Mouse (Mus musculus) stomach, embryonic 15.5 days (tissue): Measurements from ENCODE around the gene Spag5. TPM values are rescaled to one million over a fixed set of nuclear protein-coding genes. Genes with fewer than 3 reads are reported as not detected.
A peak's percentile ranks its signal among the peaks of the same experiment; 100 is the strongest.

Experiments used
- ATAC-seq: fragments of 200-750 bp; cut with Nextera tagmentation; 2 replicates; pipeline ENCODE4 v1.8.0; 2017; ENCODE audit warnings: low read depth, moderate number of reproducible peaks, moderate TSS enrichment; ENCODE audit not compliant: insufficient read depth, low FRiP score
- H3K27ac ChIP-seq: fragments of 300-500 bp; sonication (generic); 2 replicates; pipeline ENCODE4 v1.5.1; 2015; ENCODE audit warnings: mild to moderate bottlenecking, inconsistent platforms
- H3K27me3 ChIP-seq: fragments of 300-500 bp; sonication (generic); replicated peaks from 2 replicates; pipeline ENCODE4 v1.6.1; 2015; ENCODE audit warnings: inconsistent platforms
- H3K36me3 ChIP-seq: fragments of 300-500 bp; sonication (generic); 2 replicates; pipeline ENCODE4 v1.6.1; 2015; ENCODE audit warnings: inconsistent platforms
- H3K4me1 ChIP-seq: fragments of 300-500 bp; sonication (generic); 2 replicates; pipeline ENCODE4 v1.6.1; 2015; ENCODE audit warnings: inconsistent platforms
- H3K4me2 ChIP-seq: fragments of 300-500 bp; sonication (generic); 2 replicates; pipeline ENCODE4 v1.6.1; 2015; ENCODE audit warnings: mild to moderate bottlenecking, inconsistent platforms
- H3K4me3 ChIP-seq: fragments of 300-500 bp; sonication (generic); replicated peaks from 2 replicates; pipeline ENCODE4 v1.5.1; 2015; ENCODE audit warnings: inconsistent platforms
- H3K9ac ChIP-seq: fragments of 300-500 bp; sonication (generic); 2 replicates; pipeline ENCODE4 v1.6.1; 2015; ENCODE audit warnings: inconsistent platforms
- H3K9me3 ChIP-seq: fragments of 300-500 bp; sonication (generic); 2 replicates; pipeline ENCODE4 v1.6.1; 2016; ENCODE audit warnings: inconsistent platforms
- WGBS: fragments of 180-500 bp; shearing (Covaris S2); methylation state at CpG from one replicate; pipeline ENCODE4 v1.1.7; 2015; 5-methylcytosine and 5-hydroxymethylcytosine counted together
- polyA plus RNA-seq: library from polyadenylated mRNA; unstranded; fragments of >200 nt; fragmentation: Nextera tagmentation; extraction: Ambion mirVana; gene quantifications from 2 replicates; pipeline ENCODE4 v1.2.1, GENCODE M21; 2015

Gene Spag5
- polyA plus RNA-seq, 1 experiment from 2014 or later = 34.6 TPM

DNA sequence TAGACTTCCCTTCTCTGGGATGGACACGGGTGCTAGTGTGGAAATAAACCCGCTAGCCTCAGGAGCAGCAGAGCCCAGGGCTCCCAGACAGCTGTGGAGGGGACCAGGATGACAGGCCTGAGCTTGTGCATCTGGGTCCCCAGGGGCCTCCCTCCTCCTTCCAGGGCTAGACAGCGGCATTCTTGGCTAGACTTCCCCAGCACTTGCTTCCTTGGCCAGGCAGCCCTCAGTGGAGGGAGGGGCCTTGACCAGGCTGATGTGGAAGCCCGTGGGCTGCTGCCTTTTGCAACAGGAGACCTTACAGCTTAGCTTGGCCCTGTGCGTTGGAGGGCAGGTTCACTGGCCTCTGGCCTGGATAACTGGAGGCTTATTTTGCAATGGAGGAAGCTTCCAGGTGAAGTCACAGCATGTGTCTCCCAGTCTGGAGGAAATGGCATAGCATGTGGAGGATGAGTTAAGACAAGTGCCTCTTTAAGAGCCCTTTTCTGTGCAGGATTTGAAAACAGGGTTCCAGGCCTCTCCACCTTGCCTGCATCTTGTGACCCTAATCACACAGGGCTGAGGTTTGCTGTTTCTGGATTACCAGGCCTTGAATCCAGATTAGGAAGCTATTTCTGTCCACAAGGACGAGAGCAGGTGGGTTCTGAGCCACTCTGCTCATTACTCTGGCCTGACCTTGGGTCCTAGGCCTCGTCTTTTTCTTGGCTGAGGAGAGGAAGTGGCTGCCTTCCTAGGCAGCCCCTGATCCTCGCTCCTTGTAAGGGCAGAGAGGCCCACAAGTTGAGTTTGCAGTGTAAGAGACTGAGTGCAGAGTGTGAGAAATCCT lies 43.8 kb downstream of the Spag5 start:
- Histone ChIP-seq H3K4me3 (peak overlapping the region; percentile 82), H3K27me3 (no peaks in the 10 kb centered on the region), H3K4me1 (peaks cover 47% of the 10 kb centered on the region), H3K9me3 (no peaks in the 10 kb centered on the region), H3K36me3 (no peaks in the 10 kb centered on the region), H3K9ac (no peak overlapping the region), H3K27ac (peak overlapping the region; percentile 54), H3K4me2 (peak overlapping the region; percentile 89)
- no peak for ATAC-seq
- 35% methylated on average over 8 of the region's 8 CpGs for WGBS

DNA sequence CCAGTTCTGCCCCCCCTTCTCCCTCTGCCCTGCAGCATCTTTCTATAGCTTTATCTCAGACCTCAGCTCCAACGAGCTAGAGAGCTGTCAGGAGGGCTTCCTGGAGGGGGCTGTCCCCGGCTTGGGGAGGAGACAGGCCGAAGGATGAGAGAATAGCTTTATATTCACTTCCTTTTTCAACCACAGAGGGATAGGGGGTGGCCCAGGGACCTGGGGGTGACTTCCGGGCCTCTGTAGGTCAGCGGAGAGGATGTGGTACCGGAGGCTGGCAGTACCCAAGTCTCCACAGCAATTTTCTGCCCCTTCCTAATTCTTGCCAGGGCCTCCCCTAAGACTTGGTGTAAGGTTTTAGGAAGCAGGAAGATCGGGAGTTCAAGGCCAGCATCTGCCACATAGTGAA lies 44.5 kb downstream of the Spag5 start:
- Histone ChIP-seq H3K36me3 (no peaks in the 10 kb centered on the region), H3K4me1 (peaks cover 47% of the 10 kb centered on the region), H3K9ac (no peak overlapping the region), H3K4me3 (no peak overlapping the region), H3K9me3 (no peaks in the 10 kb centered on the region), H3K27me3 (no peaks in the 10 kb centered on the region), H3K27ac (peak overlapping the region; percentile 54; the same call in 1 of the 2 replicates), H3K4me2 (0 out of 2 replicates have a peak overlapping the region, but pooled peaks have one; percentile 89)
- no peak for ATAC-seq
- WGBS = 74% methylated on average over 7 of the region's 7 CpGs

DNA sequence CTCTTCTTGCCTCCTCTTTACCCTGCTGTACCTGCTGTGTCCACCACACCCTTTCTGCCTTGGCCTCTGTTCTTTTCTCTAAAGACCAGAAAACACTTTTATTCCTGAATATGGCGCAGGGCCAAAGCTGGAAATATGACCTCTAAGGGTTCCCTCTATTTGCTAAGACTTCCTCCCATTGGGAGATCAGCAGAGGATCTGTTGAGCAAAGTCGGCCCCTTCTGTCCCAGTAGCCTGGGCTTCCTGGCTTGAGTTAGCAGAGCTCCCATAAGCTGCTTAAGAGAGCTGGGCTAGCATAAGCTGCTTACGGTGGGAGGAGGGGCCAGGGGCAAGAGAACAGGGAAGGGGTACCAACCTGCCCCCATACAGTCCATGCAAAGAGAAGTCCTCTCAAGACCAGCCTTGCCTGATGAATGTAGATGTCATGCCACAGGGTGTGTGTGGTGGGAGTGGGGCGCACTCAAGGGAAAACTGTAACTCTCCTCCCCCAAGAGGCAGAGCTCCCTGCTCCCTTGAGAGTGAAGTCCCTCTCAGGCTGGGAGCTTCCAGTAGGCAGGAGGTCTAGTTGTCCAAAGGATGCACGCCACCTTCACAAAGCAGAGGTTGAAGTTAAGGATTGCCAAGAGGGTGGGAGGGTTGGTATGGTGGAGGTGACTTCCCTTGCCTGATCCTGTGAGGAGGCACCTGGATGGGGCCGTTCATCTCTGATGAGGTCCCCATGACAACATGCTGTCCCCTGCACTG lies 45.2 kb downstream of the Spag5 start:
- Histone ChIP-seq H3K4me3 (no peak overlapping the region), H3K27me3 (no peaks in the 10 kb centered on the region), H3K4me1 (peaks cover 47% of the 10 kb centered on the region), H3K4me2 (peak overlapping the region; percentile 14; the same call in 1 of the 2 replicates), H3K9ac (no peak overlapping the region), H3K36me3 (no peaks in the 10 kb centered on the region), H3K27ac (no peak overlapping the region), H3K9me3 (no peaks in the 10 kb centered on the region)
- ATAC-seq = no peak
- 72% methylated on average over 6 of the region's 6 CpGs for WGBS

DNA sequence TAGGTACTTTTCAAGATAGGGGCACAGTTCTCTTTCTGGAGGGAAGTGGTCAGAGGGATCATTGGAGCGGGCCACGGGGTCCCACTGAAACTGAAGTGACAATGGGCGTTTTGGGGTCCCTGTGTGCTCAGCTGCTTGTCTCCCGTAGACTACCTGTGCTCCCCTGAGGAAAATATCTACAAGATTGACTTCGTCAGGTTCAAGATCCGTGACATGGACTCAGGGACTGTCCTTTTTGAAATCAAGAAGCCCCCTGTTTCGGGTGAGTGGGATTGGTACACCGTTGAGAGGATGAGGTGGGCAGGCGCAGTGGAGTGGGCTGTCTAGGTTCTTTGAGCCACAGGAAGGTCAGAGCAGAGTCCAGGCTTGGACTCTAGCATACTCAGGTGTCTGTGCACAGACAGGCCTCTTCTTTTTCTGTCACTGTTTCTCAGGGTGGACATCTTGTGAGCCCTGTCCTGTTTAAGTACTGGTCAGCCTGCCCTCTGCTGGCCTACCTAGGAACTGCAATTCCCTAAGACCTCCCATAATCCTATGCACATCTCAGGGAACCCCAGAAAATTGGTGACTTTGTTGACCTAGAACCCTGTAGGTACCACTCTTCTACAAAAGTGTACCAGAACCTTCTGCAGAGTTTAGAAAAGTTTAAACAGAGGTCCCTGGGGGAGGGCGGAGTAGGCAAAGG lies 45.9 kb downstream of the Spag5 start:
- no peaks in the 10 kb centered on the region for H3K36me3 ChIP-seq
- H3K9ac ChIP-seq = no peak overlapping the region
- no peak overlapping the region for H3K4me2 ChIP-seq
- peaks cover 47% of the 10 kb centered on the region for H3K4me1 ChIP-seq
- no peaks in the 10 kb centered on the region for H3K9me3 ChIP-seq
- no peak overlapping the region for H3K27ac ChIP-seq
- H3K4me3 ChIP-seq = no peak overlapping the region
- WGBS = 89% methylated on average over 10 of the region's 10 CpGs
- ATAC-seq = no peak
- H3K27me3 ChIP-seq = no peaks in the 10 kb centered on the region

DNA sequence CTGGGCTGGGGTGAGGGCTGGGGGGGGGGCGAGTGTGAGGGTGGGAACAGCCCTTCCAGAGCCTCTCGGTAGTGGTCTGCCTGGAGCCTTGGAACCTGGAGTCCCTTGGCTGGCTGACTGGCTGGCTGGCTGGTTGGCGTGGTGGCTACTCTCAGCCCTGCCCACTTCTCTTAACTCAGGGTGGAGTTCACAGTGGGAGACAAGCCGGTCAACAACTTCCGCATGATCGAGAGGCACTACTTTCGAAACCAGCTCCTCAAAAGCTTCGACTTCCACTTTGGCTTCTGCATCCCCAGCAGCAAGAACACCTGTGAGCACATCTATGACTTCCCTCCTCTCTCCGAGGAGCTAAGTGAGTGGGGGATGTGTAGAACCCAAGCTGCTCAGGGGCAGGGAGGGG lies 46.6 kb downstream of the Spag5 start:
- H3K4me1 ChIP-seq = peaks cover 45% of the 10 kb centered on the region
- WGBS = 75% methylated on average over 9 of the region's 9 CpGs
- H3K36me3 ChIP-seq = no peaks in the 10 kb centered on the region
- H3K27ac ChIP-seq = no peak overlapping the region
- no peaks in the 10 kb centered on the region for H3K9me3 ChIP-seq
- H3K27me3 ChIP-seq = no peaks in the 10 kb centered on the region
- no peak overlapping the region for H3K9ac ChIP-seq
- ATAC-seq = no peak
- H3K4me2 ChIP-seq = no peak overlapping the region
- no peak overlapping the region for H3K4me3 ChIP-seq

DNA sequence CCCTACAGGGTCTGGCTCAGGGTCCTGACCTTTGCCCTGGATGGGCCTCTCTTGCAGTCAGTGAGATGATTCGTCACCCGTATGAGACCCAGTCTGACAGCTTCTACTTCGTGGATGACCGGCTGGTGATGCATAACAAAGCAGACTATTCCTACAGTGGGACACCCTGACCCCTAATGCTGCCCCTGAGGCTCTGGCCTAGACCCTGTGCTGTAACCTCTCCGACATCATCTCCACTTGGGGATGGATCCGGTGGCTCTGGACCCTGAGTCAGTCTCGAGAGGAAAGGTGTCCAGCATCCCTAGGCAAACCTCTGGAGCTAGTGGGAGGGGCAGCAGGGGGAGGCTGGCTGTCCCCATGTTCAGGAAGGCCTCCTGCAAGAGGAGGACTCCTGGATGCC lies 47.1 kb downstream of the Spag5 start:
- no peak for ATAC-seq
- Histone ChIP-seq H3K9ac (no peak overlapping the region), H3K4me2 (no peak overlapping the region), H3K4me1 (peaks cover 43% of the 10 kb centered on the region), H3K4me3 (no peak overlapping the region), H3K27me3 (no peaks in the 10 kb centered on the region), H3K27ac (no peak overlapping the region), H3K36me3 (no peaks in the 10 kb centered on the region), H3K9me3 (no peaks in the 10 kb centered on the region)
- WGBS = 41% methylated on average over 7 of the region's 7 CpGs

DNA sequence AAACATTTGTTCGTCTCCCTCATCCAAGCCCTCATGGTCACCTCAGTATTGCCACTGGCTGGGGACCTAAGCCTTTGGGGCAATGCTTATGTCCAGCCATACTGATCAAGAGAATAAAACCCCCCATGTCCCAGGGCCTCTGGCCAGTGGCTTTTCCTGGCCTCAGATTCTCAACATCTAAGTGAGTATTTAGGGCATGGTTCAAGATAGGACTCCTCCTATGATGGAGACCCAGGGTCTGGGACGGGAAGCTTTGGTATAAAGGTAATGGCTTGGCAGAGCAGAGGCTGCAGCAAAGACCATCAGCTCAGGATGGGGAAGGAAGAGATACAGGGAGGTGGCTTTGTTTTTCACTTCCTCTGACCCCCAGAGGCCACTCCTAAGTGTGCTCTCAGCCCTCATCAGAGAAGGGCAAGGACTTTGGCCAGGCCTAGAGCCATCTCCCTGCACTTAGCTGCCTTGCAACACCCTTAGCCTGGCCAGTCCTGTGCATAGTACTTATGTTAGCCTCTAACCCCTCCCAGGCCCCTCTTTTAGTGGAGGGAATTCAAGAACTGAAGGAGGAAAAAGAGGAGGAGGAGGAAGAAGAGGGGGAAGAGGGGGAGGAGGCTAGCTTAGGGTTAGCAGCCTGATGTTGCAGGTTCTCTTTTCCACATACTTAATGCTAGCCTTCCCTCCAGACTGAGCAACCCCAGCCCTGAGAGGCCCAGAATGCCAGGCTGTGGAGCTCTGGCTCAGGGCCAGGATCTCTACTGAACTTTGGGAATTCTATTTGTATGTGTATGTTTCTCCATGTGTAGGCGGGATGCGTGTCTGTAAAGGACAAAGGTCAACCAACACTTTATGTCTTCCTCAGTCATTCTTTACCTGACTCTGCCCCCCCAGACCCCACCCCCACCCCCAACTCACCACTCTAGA lies 48.4 kb downstream of the Spag5 start:
- H3K36me3 ChIP-seq = no peaks in the 10 kb centered on the region
- no peak for ATAC-seq
- 68% methylated on average over 4 of the region's 4 CpGs for WGBS
- H3K9ac ChIP-seq = no peak overlapping the region
- no peaks in the 10 kb centered on the region for H3K27me3 ChIP-seq
- H3K4me3 ChIP-seq = no peak overlapping the region
- H3K9me3 ChIP-seq = no peaks in the 10 kb centered on the region
- H3K27ac ChIP-seq = no peak overlapping the region
- H3K4me1 ChIP-seq = peaks cover 33% of the 10 kb centered on the region
- H3K4me2 ChIP-seq = 0 out of 2 replicates have a peak overlapping the region, but pooled peaks have one; percentile 13

DNA sequence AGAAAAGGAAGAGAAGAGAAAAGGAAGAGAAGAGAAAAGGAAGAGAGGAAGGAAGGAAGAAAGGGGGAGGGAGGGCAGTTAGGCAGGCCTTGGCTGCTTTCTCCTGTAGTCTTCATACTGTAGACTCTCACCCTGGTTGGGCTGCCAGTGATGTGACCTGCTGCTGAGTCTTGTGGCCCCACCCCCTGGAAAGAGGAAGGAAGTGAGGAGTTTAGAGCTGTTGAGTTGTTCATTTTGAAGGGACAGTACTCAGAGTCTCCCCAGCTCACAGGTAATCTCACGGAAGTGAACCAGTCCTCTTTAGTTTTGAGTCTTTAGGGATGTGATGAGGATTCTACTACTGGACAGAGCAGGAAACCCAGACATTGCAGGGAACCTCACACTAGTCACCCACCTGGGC lies 51.8 kb downstream of the Spag5 start:
- Histone ChIP-seq H3K36me3 (no peaks in the 10 kb centered on the region), H3K9ac (no peak overlapping the region), H3K4me2 (no peak overlapping the region), H3K27me3 (no peaks in the 10 kb centered on the region), H3K9me3 (no peaks in the 10 kb centered on the region), H3K4me1 (peaks cover 11% of the 10 kb centered on the region), H3K4me3 (no peak overlapping the region), H3K27ac (no peak overlapping the region)
- no peak for ATAC-seq
- 73% methylated on average over 1 of the region's 1 CpGs for WGBS

DNA sequence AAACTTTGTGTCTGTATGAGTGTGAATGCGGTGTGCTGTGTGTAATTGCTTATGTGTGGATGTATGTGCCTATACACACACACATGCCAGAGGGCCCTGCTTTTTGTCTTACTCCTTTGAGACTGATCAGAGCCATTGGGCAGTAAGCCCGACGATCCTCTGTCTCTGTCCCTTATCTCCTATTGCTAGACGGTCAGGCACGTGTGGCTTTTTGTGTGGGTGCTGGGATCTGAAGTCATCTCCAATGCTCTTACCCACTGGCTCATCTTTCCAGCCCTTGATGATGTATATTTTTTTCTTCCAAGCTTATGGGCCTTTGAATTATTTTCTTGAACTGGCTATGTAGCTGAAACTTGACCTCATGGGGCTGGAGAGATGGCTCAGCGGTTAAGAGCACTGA lies 53.6 kb downstream of the Spag5 start:
- no peak for ATAC-seq
- Histone ChIP-seq H3K4me2 (no peak overlapping the region), H3K9me3 (no peaks in the 10 kb centered on the region), H3K4me3 (no peak overlapping the region), H3K27ac (no peak overlapping the region), H3K27me3 (no peaks in the 10 kb centered on the region), H3K4me1 (peaks cover 1% of the 10 kb centered on the region; the same call in 1 of the 2 replicates), H3K36me3 (no peaks in the 10 kb centered on the region), H3K9ac (no peak overlapping the region)
- WGBS = 72% methylated on average over 6 of the region's 6 CpGs

DNA sequence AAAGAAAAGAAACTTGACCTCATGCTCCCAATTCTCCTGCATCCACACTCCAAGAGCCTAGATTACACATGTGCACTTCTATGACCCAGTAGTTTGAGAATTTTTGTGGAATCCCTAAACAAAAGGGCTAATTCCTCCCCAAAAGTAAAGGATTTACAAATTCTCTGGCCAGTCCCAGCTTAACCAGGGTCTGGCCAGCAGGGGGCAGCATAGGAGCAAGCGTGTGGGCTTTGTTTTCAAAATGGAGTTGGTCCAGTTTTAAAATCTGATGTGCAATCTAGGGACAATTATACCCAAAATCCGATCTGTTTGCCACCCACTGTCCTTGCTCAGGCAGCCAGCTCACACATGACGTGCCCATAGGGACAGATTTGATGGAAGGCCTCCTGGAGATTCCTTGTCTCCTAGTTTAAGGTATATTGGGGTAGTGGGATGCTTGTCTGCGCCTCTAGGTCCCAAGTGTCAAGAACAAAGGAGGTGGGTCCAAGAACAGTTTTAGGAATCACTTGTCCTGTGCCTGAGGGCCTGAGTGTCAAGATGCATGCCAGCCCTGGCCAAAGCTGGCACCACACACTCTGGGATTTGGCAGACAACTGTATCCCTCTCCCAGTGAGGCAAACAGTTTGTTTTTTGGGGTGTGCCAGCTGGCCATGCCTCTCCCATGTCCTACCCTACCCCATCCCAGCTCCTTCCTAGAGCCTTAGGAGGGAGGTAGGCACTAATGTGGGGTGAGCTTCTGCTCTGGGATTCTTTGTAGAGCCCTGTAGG lies 54.3 kb downstream of the Spag5 start:
- Histone ChIP-seq H3K4me3 (no peak overlapping the region), H3K27ac (no peak overlapping the region), H3K4me1 (no peaks in the 10 kb centered on the region), H3K9ac (no peak overlapping the region), H3K9me3 (no peaks in the 10 kb centered on the region), H3K27me3 (no peaks in the 10 kb centered on the region), H3K36me3 (no peaks in the 10 kb centered on the region), H3K4me2 (no peak overlapping the region)
- ATAC-seq = no peak
- WGBS = 35% methylated on average over 4 of the region's 4 CpGs
